Mouse (Mus musculus): ENCODE measurements around the gene Ushbp1. TPM values are rescaled to one million over a fixed set of nuclear protein-coding genes. Genes with fewer than 3 reads are reported as not detected.

The Ushbp1 gene
- polyA plus RNA-seq, 1 experiment from 2014 or later = 4.1 TPM

- under 1% methylated on average over 57 of the region's 68 CpGs for WGBS
- H3K4me1 ChIP-seq (replicated peaks; ENCODE audit: control insufficient read depth, insufficient read depth) = peaks cover 8% of the 10 kb centered on the region
- peak within 1 kb of the TSS; percentile 87 for H3K27ac ChIP-seq (replicated peaks)
- H3K9ac ChIP-seq (ENCODE audit: low read length) = peak within 1 kb of the TSS; percentile 66
- peaks cover 15% of the 10 kb centered on the region for H3K36me3 ChIP-seq (ENCODE audit: control insufficient read depth, insufficient read depth, low read length)
- peak within 1 kb of the TSS; percentile 47 for H3K4me2 ChIP-seq (replicated peaks; ENCODE audit: low read depth)
- peak within 1 kb of the TSS; percentile 67 for H3K4me3 ChIP-seq (ENCODE audit: low read depth, low read length)
- ATAC-seq (ENCODE audit: low FRiP score, low TSS enrichment) = peak; percentile 92
- peak; percentile 55 for TF ChIP-seq EP300 (optimal IDR thresholded peaks at IDR 0.05)
- peak; percentile 97 for TF ChIP-seq CTCF (IDR thresholded peaks at IDR 0.05; ENCODE audit: low read depth)
- H3K9me3 ChIP-seq (ENCODE audit: control insufficient read depth, low read length) = no peaks in the 10 kb centered on the region
- H3K27me3 ChIP-seq (ENCODE audit: control insufficient read depth, insufficient read depth, low read length) = no peaks in the 10 kb centered on the region
- peak; percentile 99 for DNase-seq (ENCODE audit: low spot score)
These were observed 24.3 kb downstream of the Ushbp1 start, which contains the start of gene Ocel1 for GRCm38 (mm10) chr8:71371236-71371848. Gene Ocel1, plus strand, starts transcription at chr8:71371298.

DNA sequence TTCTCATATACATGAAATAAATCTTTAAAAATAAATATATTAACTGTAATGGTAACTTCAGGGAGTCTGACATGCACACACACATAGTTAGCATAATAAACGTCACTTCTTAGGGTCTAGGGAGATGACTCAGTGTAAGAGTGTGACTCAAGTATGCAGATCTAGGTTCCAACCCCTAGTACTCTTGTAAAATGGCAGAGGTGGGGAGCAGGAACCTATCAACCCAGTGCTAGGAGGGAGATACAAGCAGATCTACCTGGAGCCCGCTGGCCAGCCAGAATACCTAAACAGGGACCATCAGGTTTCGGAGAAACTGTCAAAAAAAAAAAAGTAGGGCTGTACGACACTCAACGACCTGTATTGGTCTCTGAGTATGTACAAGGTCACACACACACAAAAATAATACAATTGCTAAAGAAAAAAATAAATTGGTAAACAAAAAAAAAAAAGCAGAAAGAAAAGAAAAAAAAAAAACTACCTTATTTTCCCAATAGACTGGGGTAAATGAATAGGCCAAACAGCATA lies 24.8 kb downstream of the Ushbp1 start:
- Histone ChIP-seq H3K4me3 (ENCODE audit: low read depth, low read length) (peak overlapping the region; percentile 67), H3K9me3 (ENCODE audit: control insufficient read depth, low read length) (no peaks in the 10 kb centered on the region), H3K4me2 (replicated peaks; ENCODE audit: low read depth) (peak overlapping the region; percentile 47), H3K4me1 (replicated peaks; ENCODE audit: control insufficient read depth, insufficient read depth) (0 out of 2 replicates have a peak, but pooled peaks cover 3% of the 10 kb centered on the region), H3K9ac (ENCODE audit: low read length) (no peak overlapping the region), H3K27me3 (ENCODE audit: control insufficient read depth, insufficient read depth, low read length) (no peaks in the 10 kb centered on the region), H3K36me3 (ENCODE audit: control insufficient read depth, insufficient read depth, low read length) (peaks cover 15% of the 10 kb centered on the region), H3K27ac (replicated peaks) (0 out of 2 replicates have a peak overlapping the region, but pooled peaks have one; percentile 24)
- WGBS = 8% methylated on average over 5 of the region's 5 CpGs
- TF ChIP-seq CTCF (IDR thresholded peaks at IDR 0.05; ENCODE audit: low read depth) (no peak), EP300 (optimal IDR thresholded peaks at IDR 0.05) (no peak)
- DNase-seq (ENCODE audit: low spot score) = no peak
- ATAC-seq (ENCODE audit: low FRiP score, low TSS enrichment) = no peak

GRCm38 (mm10) chr8:71369040-71369718 lies 26.4 kb downstream of the Ushbp1 start:
- no peak for DNase-seq (ENCODE audit: low spot score)
- Histone ChIP-seq H3K36me3 (ENCODE audit: control insufficient read depth, insufficient read depth, low read length) (peaks cover 15% of the 10 kb centered on the region), H3K9ac (ENCODE audit: low read length) (no peak overlapping the region), H3K27ac (replicated peaks) (no peak overlapping the region), H3K4me1 (replicated peaks; ENCODE audit: control insufficient read depth, insufficient read depth) (no peaks in the 10 kb centered on the region), H3K9me3 (ENCODE audit: control insufficient read depth, low read length) (no peaks in the 10 kb centered on the region), H3K4me2 (replicated peaks; ENCODE audit: low read depth) (no peak overlapping the region), H3K27me3 (ENCODE audit: control insufficient read depth, insufficient read depth, low read length) (no peaks in the 10 kb centered on the region), H3K4me3 (ENCODE audit: low read depth, low read length) (no peak overlapping the region)
- no peak for TF ChIP-seq CTCF (IDR thresholded peaks at IDR 0.05; ENCODE audit: low read depth)
- TF ChIP-seq EP300 (optimal IDR thresholded peaks at IDR 0.05) = no peak
- no peak for ATAC-seq (ENCODE audit: low FRiP score, low TSS enrichment)
- 88% methylated on average over 10 of the region's 10 CpGs for WGBS

GRCm38 (mm10) chr8:71368366-71368765 lies 27.2 kb downstream of the Ushbp1 start:
- Histone ChIP-seq H3K9ac (ENCODE audit: low read length) (no peak overlapping the region), H3K4me3 (ENCODE audit: low read depth, low read length) (no peak overlapping the region), H3K27me3 (ENCODE audit: control insufficient read depth, insufficient read depth, low read length) (no peaks in the 10 kb centered on the region), H3K4me2 (replicated peaks; ENCODE audit: low read depth) (no peak overlapping the region), H3K9me3 (ENCODE audit: control insufficient read depth, low read length) (no peaks in the 10 kb centered on the region), H3K36me3 (ENCODE audit: control insufficient read depth, insufficient read depth, low read length) (peaks cover 10% of the 10 kb centered on the region), H3K4me1 (replicated peaks; ENCODE audit: control insufficient read depth, insufficient read depth) (no peaks in the 10 kb centered on the region), H3K27ac (replicated peaks) (no peak overlapping the region)
- DNase-seq (ENCODE audit: low spot score) (no peak), ATAC-seq (ENCODE audit: low FRiP score, low TSS enrichment) (no peak)
- no peak for TF ChIP-seq CTCF (IDR thresholded peaks at IDR 0.05; ENCODE audit: low read depth)
- no peak for TF ChIP-seq EP300 (optimal IDR thresholded peaks at IDR 0.05)

- DNase-seq (ENCODE audit: low spot score) = no peak
- no peak for ATAC-seq (ENCODE audit: low FRiP score, low TSS enrichment)
- peaks cover 10% of the 10 kb centered on the region for H3K36me3 ChIP-seq (ENCODE audit: control insufficient read depth, insufficient read depth, low read length)
- H3K27ac ChIP-seq (replicated peaks) = peak overlapping the region; percentile 93
- peak overlapping the region; percentile 68 for H3K9ac ChIP-seq (ENCODE audit: low read length)
- peak overlapping the region; percentile 72 for H3K4me3 ChIP-seq (ENCODE audit: low read depth, low read length)
- TF ChIP-seq CTCF (IDR thresholded peaks at IDR 0.05; ENCODE audit: low read depth) (no peak), EP300 (optimal IDR thresholded peaks at IDR 0.05) (no peak)
- H3K9me3 ChIP-seq (ENCODE audit: control insufficient read depth, low read length) = no peaks in the 10 kb centered on the region
- peak overlapping the region; percentile 78 for H3K4me2 ChIP-seq (replicated peaks; ENCODE audit: low read depth)
- no peaks in the 10 kb centered on the region for H3K4me1 ChIP-seq (replicated peaks; ENCODE audit: control insufficient read depth, insufficient read depth)
- H3K27me3 ChIP-seq (ENCODE audit: control insufficient read depth, insufficient read depth, low read length) = no peaks in the 10 kb centered on the region
- WGBS = 35% methylated on average over 17 of the region's 17 CpGs
These were observed 27.9 kb downstream of the Ushbp1 start for GRCm38 (mm10) chr8:71367529-71368176.
